Mouse (Mus musculus) right cerebral cortex, postnatal 4 days (tissue): ENCODE results near the gene Prpf18.
A peak's percentile ranks its signal among the peaks of the same experiment; 100 is the strongest.
"Not testable (repeated sequence)": the region's sequence is repeated elsewhere in the genome, so short reads cannot be mapped to it uniquely, and the experiment has no call there.

Experiments used
- DNase-seq: peaks from one replicate; pipeline ENCODE4 v3.0.0-alpha.2; 2022

Gene Prpf18

GRCm38 (mm10) chr2:4614276-4614929 is 37.5 kb downstream of the Prpf18 start:
- DNase-seq: not testable (repeated sequence)

GRCm38 (mm10) chr2:4611704-4612103 is 40.2 kb downstream of the Prpf18 start:
- no peak for DNase-seq

GRCm38 (mm10) chr2:4611295-4611694 is 40.6 kb downstream of the Prpf18 start:
- DNase-seq: no peak

- DNase-seq: no peak
Observed at GRCm38 (mm10) chr2:4609433-4609832, 42.5 kb downstream of the Prpf18 start.

GRCm38 (mm10) chr2:4608253-4608652 is 43.7 kb downstream of the Prpf18 start:
- DNase-seq: no peak

- no peak for DNase-seq
Observed at GRCm38 (mm10) chr2:4606559-4606958, 45.4 kb downstream of the Prpf18 start.

- no peak for DNase-seq
Observed at GRCm38 (mm10) chr2:4603361-4603945, 48.5 kb downstream of the Prpf18 start.

- DNase-seq: peak; percentile 67
Observed at GRCm38 (mm10) chr2:4601034-4601890, 50.7 kb downstream of the Prpf18 start.

GRCm38 (mm10) chr2:4596992-4597391 is 54.9 kb downstream of the Prpf18 start:
- no peak for DNase-seq

- DNase-seq: no peak
Observed at GRCm38 (mm10) chr2:4593878-4594387, 58.0 kb downstream of the Prpf18 start.

GRCm38 (mm10) chr2:4593433-4593832 is 58.5 kb downstream of the Prpf18 start:
- DNase-seq: no peak

- DNase-seq: no peak
Observed at GRCm38 (mm10) chr2:4592666-4593065, 59.2 kb downstream of the Prpf18 start.

GRCm38 (mm10) chr2:4591647-4592046 is 60.3 kb downstream of the Prpf18 start:
- DNase-seq: no peak

GRCm38 (mm10) chr2:4587685-4588409 is 64.1 kb downstream of the Prpf18 start:
- DNase-seq: no peak

GRCm38 (mm10) chr2:4586245-4586644 is 65.7 kb downstream of the Prpf18 start:
- DNase-seq: no peak

- DNase-seq: no peak
Observed at GRCm38 (mm10) chr2:4584252-4584651, 67.7 kb downstream of the Prpf18 start.

- DNase-seq: no peak
Observed at GRCm38 (mm10) chr2:4582930-4583329, 69.0 kb downstream of the Prpf18 start.

- DNase-seq: no peak
Observed at GRCm38 (mm10) chr2:4580666-4581065, 71.2 kb downstream of the Prpf18 start.

- DNase-seq: no peak
Observed at GRCm38 (mm10) chr2:4579357-4580068, 72.4 kb downstream of the Prpf18 start.

GRCm38 (mm10) chr2:4578291-4578690 is 73.6 kb downstream of the Prpf18 start:
- DNase-seq: no peak

- DNase-seq: no peak
Observed at GRCm38 (mm10) chr2:4575975-4576374, 75.9 kb downstream of the Prpf18 start.

GRCm38 (mm10) chr2:4575163-4575562 is 76.8 kb downstream of the Prpf18 start:
- no peak for DNase-seq
